Mouse (Mus musculus): Measurements from ENCODE around the gene Wnt1. TPM values are rescaled to one million over a fixed set of nuclear protein-coding genes. Genes with fewer than 3 reads are reported as not detected.

Gene Wnt1
- polyA plus RNA-seq, 1 experiment from 2014 or later, result not detected

GRCm38 (mm10) chr15:98796803-98797595, 7.3 kb downstream of the Wnt1 start:
- peaks cover 99% of the 10 kb centered on the region for H3K27me3 ChIP-seq
- no peak overlapping the region for H3K27ac ChIP-seq
- H3K36me3 ChIP-seq, result no peaks in the 10 kb centered on the region
- 10% methylated on average over 13 of the region's 13 CpGs for WGBS
- peaks cover 15% of the 10 kb centered on the region for H3K4me1 ChIP-seq
- H3K9ac ChIP-seq, result no peak overlapping the region
- no peak overlapping the region for H3K4me2 ChIP-seq
- no peak for ATAC-seq (ENCODE audit: borderline replicate concordance, extremely low read depth, low FRiP score, low TSS enrichment)
- no peak overlapping the region for H3K4me3 ChIP-seq
- H3K9me3 ChIP-seq, result no peaks in the 10 kb centered on the region

- Histone ChIP-seq H3K27ac (no peak overlapping the region), H3K4me3 (no peak overlapping the region)
- ATAC-seq (ENCODE audit: borderline replicate concordance, extremely low read depth, low FRiP score, low TSS enrichment), result no peak
Observed at GRCm38 (mm10) chr15:98797835-98798492, 8.3 kb downstream of the Wnt1 start.

GRCm38 (mm10) chr15:98798903-98799302, 9.2 kb downstream of the Wnt1 start:
- ATAC-seq (ENCODE audit: borderline replicate concordance, extremely low read depth, low FRiP score, low TSS enrichment), result no peak
- no peak overlapping the region for H3K4me2 ChIP-seq
- H3K27ac ChIP-seq, result no peak overlapping the region
- no peak overlapping the region for H3K9ac ChIP-seq
- peaks cover 4% of the 10 kb centered on the region; the same call in 1 of the 2 replicates for H3K4me1 ChIP-seq
- no peaks in the 10 kb centered on the region for H3K36me3 ChIP-seq
- no peaks in the 10 kb centered on the region for H3K9me3 ChIP-seq
- peaks cover 99% of the 10 kb centered on the region for H3K27me3 ChIP-seq
- WGBS, result 55% methylated on average over 3 of the region's 3 CpGs
- no peak overlapping the region for H3K4me3 ChIP-seq

More at GRCm38 (mm10) chr15:98797835-98798492, 8.3 kb downstream of the Wnt1 start:
- no peaks in the 10 kb centered on the region for H3K9me3 ChIP-seq
- H3K4me1 ChIP-seq, result peaks cover 8% of the 10 kb centered on the region; the same call in 1 of the 2 replicates
- H3K36me3 ChIP-seq, result no peaks in the 10 kb centered on the region
- H3K4me2 ChIP-seq, result no peak overlapping the region
- 6% methylated on average over 28 of the region's 28 CpGs for WGBS
- no peak overlapping the region for H3K9ac ChIP-seq
- H3K27me3 ChIP-seq, result peaks cover 99% of the 10 kb centered on the region

GRCm38 (mm10) chr15:98799396-98799795, 9.7 kb downstream of the Wnt1 start:
- no peak overlapping the region for H3K4me2 ChIP-seq
- H3K4me1 ChIP-seq, result peaks cover 6% of the 10 kb centered on the region; the same call in 1 of the 2 replicates
- H3K36me3 ChIP-seq, result no peaks in the 10 kb centered on the region
- ATAC-seq (ENCODE audit: borderline replicate concordance, extremely low read depth, low FRiP score, low TSS enrichment), result no peak
- H3K9ac ChIP-seq, result no peak overlapping the region
- H3K27ac ChIP-seq, result no peak overlapping the region
- no peak overlapping the region for H3K4me3 ChIP-seq
- WGBS, result 11% methylated on average over 12 of the region's 12 CpGs
- H3K9me3 ChIP-seq, result no peaks in the 10 kb centered on the region
- peaks cover 99% of the 10 kb centered on the region for H3K27me3 ChIP-seq

- 3% methylated on average over 8 of the region's 8 CpGs for WGBS
- H3K9me3 ChIP-seq, result no peaks in the 10 kb centered on the region
Observed at GRCm38 (mm10) chr15:98802926-98803325, 13.3 kb downstream of the Wnt1 start.

GRCm38 (mm10) chr15:98804054-98804453, 14.4 kb downstream of the Wnt1 start:
- ATAC-seq (ENCODE audit: borderline replicate concordance, extremely low read depth, low FRiP score, low TSS enrichment), result no peak
- Histone ChIP-seq H3K9ac (no peak overlapping the region), H3K4me3 (no peak overlapping the region), H3K27me3 (peaks cover 99% of the 10 kb centered on the region), H3K9me3 (no peaks in the 10 kb centered on the region), H3K27ac (no peak overlapping the region), H3K4me2 (peak overlapping the region; percentile 43), H3K4me1 (peaks cover 43% of the 10 kb centered on the region), H3K36me3 (no peaks in the 10 kb centered on the region)
- WGBS, result under 1% methylated on average over 32 of the region's 32 CpGs

More at GRCm38 (mm10) chr15:98802926-98803325, 13.3 kb downstream of the Wnt1 start:
- no peak overlapping the region for H3K4me3 ChIP-seq
- no peak overlapping the region for H3K4me2 ChIP-seq
- H3K4me1 ChIP-seq, result peaks cover 32% of the 10 kb centered on the region
- peaks cover 99% of the 10 kb centered on the region for H3K27me3 ChIP-seq
- no peak for ATAC-seq (ENCODE audit: borderline replicate concordance, extremely low read depth, low FRiP score, low TSS enrichment)
- H3K27ac ChIP-seq, result no peak overlapping the region
- H3K9ac ChIP-seq, result no peak overlapping the region
- no peaks in the 10 kb centered on the region for H3K36me3 ChIP-seq

GRCm38 (mm10) chr15:98805324-98806040, 15.8 kb downstream of the Wnt1 start:
- peak overlapping the region; percentile 38 for H3K4me3 ChIP-seq
- WGBS, result 2% methylated on average over 63 of the region's 64 CpGs
- ATAC-seq (ENCODE audit: borderline replicate concordance, extremely low read depth, low FRiP score, low TSS enrichment), result peak; percentile 17; the same call in 1 of the 2 replicates
- H3K4me2 ChIP-seq, result peak overlapping the region; percentile 75
- H3K4me1 ChIP-seq, result peaks cover 43% of the 10 kb centered on the region
- no peak overlapping the region for H3K27ac ChIP-seq
- peaks cover 97% of the 10 kb centered on the region for H3K27me3 ChIP-seq
- H3K9me3 ChIP-seq, result no peaks in the 10 kb centered on the region
- H3K36me3 ChIP-seq, result no peaks in the 10 kb centered on the region
- peak overlapping the region; percentile 27 for H3K9ac ChIP-seq

- Histone ChIP-seq H3K4me1 (peaks cover 43% of the 10 kb centered on the region), H3K27ac (no peak overlapping the region), H3K27me3 (peaks cover 89% of the 10 kb centered on the region), H3K9me3 (no peaks in the 10 kb centered on the region), H3K4me2 (peak overlapping the region; percentile 86), H3K9ac (no peak overlapping the region), H3K4me3 (peak overlapping the region; percentile 42), H3K36me3 (0 out of 2 replicates have a peak, but pooled peaks cover 5% of the 10 kb centered on the region)
- 17% methylated on average over 30 of the region's 30 CpGs for WGBS
- peak; percentile 13; the same call in 1 of the 2 replicates for ATAC-seq (ENCODE audit: borderline replicate concordance, extremely low read depth, low FRiP score, low TSS enrichment)
Observed at GRCm38 (mm10) chr15:98806071-98806808, 16.6 kb downstream of the Wnt1 start.

GRCm38 (mm10) chr15:98806809-98807770, 17.4 kb downstream of the Wnt1 start:
- Histone ChIP-seq H3K27ac (no peak overlapping the region), H3K4me3 (peak overlapping the region; percentile 42), H3K27me3 (peaks cover 81% of the 10 kb centered on the region), H3K9ac (0 out of 2 replicates have a peak overlapping the region, but pooled peaks have one; percentile 41), H3K9me3 (no peaks in the 10 kb centered on the region), H3K36me3 (0 out of 2 replicates have a peak, but pooled peaks cover 12% of the 10 kb centered on the region), H3K4me2 (peak overlapping the region; percentile 86), H3K4me1 (peaks cover 43% of the 10 kb centered on the region)
- 2% methylated on average over 58 of the region's 58 CpGs for WGBS
- peak; percentile 14; the same call in 1 of the 2 replicates for ATAC-seq (ENCODE audit: borderline replicate concordance, extremely low read depth, low FRiP score, low TSS enrichment)

- Histone ChIP-seq H3K27ac (no peak overlapping the region), H3K9ac (peak overlapping the region; percentile 41), H3K9me3 (no peaks in the 10 kb centered on the region), H3K4me2 (peak overlapping the region; percentile 86), H3K4me3 (peak overlapping the region; percentile 42), H3K36me3 (peaks cover 20% of the 10 kb centered on the region), H3K4me1 (peaks cover 43% of the 10 kb centered on the region), H3K27me3 (peaks cover 71% of the 10 kb centered on the region)
- no peak for ATAC-seq (ENCODE audit: borderline replicate concordance, extremely low read depth, low FRiP score, low TSS enrichment)
- WGBS, result under 1% methylated on average over 34 of the region's 34 CpGs
Observed at GRCm38 (mm10) chr15:98807895-98808650, 18.4 kb downstream of the Wnt1 start.

Measured in lung, embryonic 15.5 days (tissue).